Mouse (Mus musculus): Measurements from ENCODE around the gene Topors. TPM values are rescaled to one million over a fixed set of nuclear protein-coding genes. Genes with fewer than 3 reads are reported as not detected.

The Topors gene
- 33.6 to 35.1 TPM (median 34.6 TPM) in 4 replicates for total RNA-seq (2023; ENCODE audit: inconsistent age)

GRCm38 (mm10) chr4:40269430-40270032 is at the start of gene Topors, which contains the start of gene Smim27:
Gene Topors (minus strand): TSS chr4:40269850.
Gene Smim27 (plus strand): TSS chr4:40269579.

GRCm38 (mm10) chr4:40279276-40279900 is 9.7 kb upstream of the Topors start, which contains the start of gene Ndufb6:
Gene Ndufb6 (minus strand): TSS chr4:40279421.

GRCm38 (mm10) chr4:40239409-40240271 is 30.0 kb downstream of the Topors start, which contains the start of gene Ddx58:
Gene Ddx58 (minus strand): TSS chr4:40239828.

Other genes starting within 250 kb of the Topors start
- 16.1 to 20.6 TPM (median 18.3 TPM) in 4 replicates for gene Aco1, start 126.8 kb downstream of the Topors start, total RNA-seq (2023; ENCODE audit: inconsistent age)
- 91.2 to 102 TPM (median 102 TPM) in 4 replicates for gene Ddx58, start 30.0 kb downstream of the Topors start, total RNA-seq (2023; ENCODE audit: inconsistent age)
- gene Smim27, start 271 bp downstream of the Topors start, total RNA-seq (2023; ENCODE audit: inconsistent age) = 36.9 to 48.1 TPM (median 40.3 TPM) in 4 replicates
- gene Ndufb6, start 9.6 kb upstream of the Topors start, total RNA-seq (2023; ENCODE audit: inconsistent age) = 27.5 to 32.0 TPM (median 29.3 TPM) in 4 replicates
- not detected in 4 replicates for gene Tmem215, start 202.3 kb upstream of the Topors start, total RNA-seq (2023; ENCODE audit: inconsistent age)

Data from B cell, adult (primary cell).